Mouse (Mus musculus): Measurements from ENCODE around the gene B4gat1.
A peak's percentile ranks its signal among the peaks of the same experiment; 100 is the strongest.
"Not testable (repeated sequence)": the region's sequence is repeated elsewhere in the genome, so short reads cannot be mapped to it uniquely, and the experiment has no call there.

Gene B4gat1

GRCm38 (mm10) chr19:5086533-5086932 is 47.9 kb downstream of the B4gat1 start:
- not testable (repeated sequence) for DNase-seq

DNA sequence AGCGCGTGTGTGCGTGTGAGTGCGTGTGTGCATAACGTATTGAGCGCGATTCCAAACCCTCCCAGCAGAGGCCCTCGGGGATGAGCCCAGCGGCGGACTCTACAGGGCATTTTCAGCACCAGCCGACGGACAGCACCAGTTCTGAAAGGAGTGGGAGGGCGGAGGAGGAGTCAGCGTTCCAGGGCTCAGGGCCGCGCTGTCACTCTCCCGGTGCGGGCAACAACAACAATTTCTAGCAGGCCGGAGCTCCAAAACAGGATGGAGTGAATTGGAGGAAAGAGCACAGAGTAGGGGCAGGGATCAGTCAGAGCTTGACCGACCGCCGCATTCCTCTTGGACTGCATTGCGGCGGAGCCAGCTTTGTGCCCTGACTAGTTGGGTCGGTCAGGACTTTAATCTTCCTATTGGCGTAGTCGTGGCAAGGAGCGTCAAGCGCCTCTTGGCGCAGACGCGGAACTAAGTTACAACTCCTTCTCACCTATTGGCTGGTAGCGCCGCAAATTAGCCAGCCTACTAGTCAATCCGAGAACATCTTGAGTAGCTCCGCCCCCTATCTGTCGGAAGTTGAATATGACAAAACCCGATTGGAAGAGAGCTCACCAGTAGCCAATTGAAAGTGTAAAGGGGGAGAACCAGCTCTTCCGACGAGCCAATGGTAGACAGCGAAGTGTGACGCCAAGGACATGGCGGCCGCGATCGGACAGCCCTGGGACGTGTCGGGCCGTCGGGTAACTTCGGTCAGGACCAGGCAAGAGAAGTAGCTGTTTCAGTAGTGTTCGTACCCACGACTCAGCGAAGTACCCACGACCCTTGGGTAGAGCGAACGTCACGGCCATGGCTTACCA is 49.5 kb downstream of the B4gat1 start, which contains the start of gene Yif1a:
Gene Yif1a (plus strand): TSS at position 655 of the 845 bp plus-strand sequence.
- peak; percentile 96 for DNase-seq

DNA sequence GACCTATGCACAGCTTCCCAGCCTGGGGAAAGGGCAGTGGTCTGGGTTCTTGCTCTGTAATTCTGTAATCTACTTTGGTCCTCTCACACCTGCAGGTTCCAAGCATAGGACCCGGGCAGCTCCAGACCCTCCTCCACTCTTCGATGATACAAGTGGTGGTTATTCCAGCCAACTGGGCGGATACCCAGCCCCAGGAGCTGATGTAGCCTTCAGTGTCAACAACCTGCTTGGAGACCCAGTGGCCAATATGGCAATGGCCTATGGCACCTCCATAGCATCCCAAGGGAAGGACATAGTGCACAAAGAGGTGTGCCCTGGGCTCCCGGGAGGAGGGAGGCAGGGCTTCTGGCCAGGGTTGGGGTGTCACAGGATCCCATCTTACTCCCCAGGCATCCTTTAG is 50.7 kb downstream of the B4gat1 start:
- no peak for DNase-seq
